Mouse (Mus musculus): ENCODE data around the gene Iqgap2. TPM values are rescaled to one million over a fixed set of nuclear protein-coding genes. Genes with fewer than 3 reads are reported as not detected.

Iqgap2 gene
- polyA plus RNA-seq, 2 experiments, result 10.5 to 12.7 TPM

DNA sequence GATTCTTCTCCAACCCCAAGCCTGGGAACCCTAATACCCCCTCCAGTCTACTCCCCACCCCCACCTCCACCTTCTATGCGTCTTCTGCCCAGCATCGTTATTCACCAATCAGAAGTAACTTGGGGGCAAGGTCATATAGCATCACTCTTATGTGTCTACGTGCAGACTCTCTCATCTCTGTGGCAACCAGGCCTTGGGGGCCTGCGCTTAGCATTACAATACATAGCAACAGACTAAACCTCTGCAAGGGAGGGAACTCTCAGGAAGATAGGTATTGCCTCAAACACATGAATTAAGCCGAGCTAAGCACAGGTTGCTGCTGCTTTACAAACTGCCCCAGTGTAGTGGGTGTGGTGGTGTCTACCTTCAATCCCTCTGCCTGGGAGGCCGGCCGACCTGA, 295.0 kb downstream of the Iqgap2 start:
- no peak for TF ChIP-seq POLR2A (IDR thresholded peaks at IDR 0.05; ENCODE audit: borderline replicate concordance, extremely low read depth, insufficient read depth, insufficient read length)
- Histone ChIP-seq H3K4me2 (replicated peaks; ENCODE audit: low read depth, low read length, severe bottlenecking) (no peak overlapping the region), H3K27me3 (ENCODE audit: control insufficient read depth, insufficient read depth, low read length) (no peaks in the 10 kb centered on the region), H3K36me3 (ENCODE audit: control insufficient read depth, insufficient read depth, low read length) (0 out of 2 replicates have a peak, but pooled peaks cover 6% of the 10 kb centered on the region), H3K9me3 (ENCODE audit: control insufficient read depth, low read length) (no peaks in the 10 kb centered on the region), H3K9ac (ENCODE audit: low read depth, low read length, severe bottlenecking) (no peak overlapping the region), H3K27ac (replicated peaks; ENCODE audit: low read depth, low read length) (no peak overlapping the region), H3K4me3 (replicated peaks; ENCODE audit: low read length) (no peak overlapping the region), H3K4me1 (ENCODE audit: control insufficient read depth, insufficient read depth, low read length) (no peaks in the 10 kb centered on the region)
- WGBS, result 82% methylated on average over 7 of the region's 7 CpGs
- DNase-seq (ENCODE audit: low spot score) (no peak), ATAC-seq (ENCODE audit: low FRiP score, low read depth) (no peak)

GRCm38 (mm10) chr13:95595921-95596320, 295.8 kb downstream of the Iqgap2 start:
- Histone ChIP-seq H3K36me3 (ENCODE audit: control insufficient read depth, insufficient read depth, low read length) (no peaks in the 10 kb centered on the region), H3K27me3 (ENCODE audit: control insufficient read depth, insufficient read depth, low read length) (no peaks in the 10 kb centered on the region), H3K27ac (replicated peaks; ENCODE audit: low read depth, low read length) (no peak overlapping the region), H3K9ac (ENCODE audit: low read depth, low read length, severe bottlenecking) (no peak overlapping the region), H3K4me1 (ENCODE audit: control insufficient read depth, insufficient read depth, low read length) (no peaks in the 10 kb centered on the region), H3K4me3 (replicated peaks; ENCODE audit: low read length) (no peak overlapping the region), H3K4me2 (replicated peaks; ENCODE audit: low read depth, low read length, severe bottlenecking) (no peak overlapping the region), H3K9me3 (ENCODE audit: control insufficient read depth, low read length) (no peaks in the 10 kb centered on the region)
- DNase-seq (ENCODE audit: low spot score) (no peak), ATAC-seq (ENCODE audit: low FRiP score, low read depth) (no peak)
- TF ChIP-seq POLR2A (IDR thresholded peaks at IDR 0.05; ENCODE audit: borderline replicate concordance, extremely low read depth, insufficient read depth, insufficient read length), result no peak
- 64% methylated on average over 5 of the region's 5 CpGs for WGBS

DNA sequence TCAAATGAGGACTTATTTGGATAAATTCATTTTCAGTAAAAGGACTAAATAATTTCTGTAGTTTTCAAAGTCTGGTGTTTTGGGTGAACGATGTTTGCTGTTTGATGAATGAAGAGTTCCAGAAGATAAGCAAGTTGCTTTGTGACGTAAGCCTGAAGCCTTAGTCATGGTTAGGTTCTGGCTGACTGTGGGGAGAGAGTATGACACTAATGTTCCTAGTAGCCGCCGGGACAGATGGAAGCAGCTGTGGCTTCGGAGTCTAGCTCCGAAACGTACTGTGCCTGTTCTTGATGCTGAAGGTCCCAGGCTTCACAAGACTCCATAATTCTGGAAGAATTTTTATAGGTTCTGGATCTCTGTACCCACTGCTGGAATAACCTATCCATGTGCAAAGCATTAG, 296.3 kb downstream of the Iqgap2 start:
- WGBS, result 68% methylated on average over 7 of the region's 7 CpGs
- H3K9ac ChIP-seq (ENCODE audit: low read depth, low read length, severe bottlenecking), result no peak overlapping the region

DNA sequence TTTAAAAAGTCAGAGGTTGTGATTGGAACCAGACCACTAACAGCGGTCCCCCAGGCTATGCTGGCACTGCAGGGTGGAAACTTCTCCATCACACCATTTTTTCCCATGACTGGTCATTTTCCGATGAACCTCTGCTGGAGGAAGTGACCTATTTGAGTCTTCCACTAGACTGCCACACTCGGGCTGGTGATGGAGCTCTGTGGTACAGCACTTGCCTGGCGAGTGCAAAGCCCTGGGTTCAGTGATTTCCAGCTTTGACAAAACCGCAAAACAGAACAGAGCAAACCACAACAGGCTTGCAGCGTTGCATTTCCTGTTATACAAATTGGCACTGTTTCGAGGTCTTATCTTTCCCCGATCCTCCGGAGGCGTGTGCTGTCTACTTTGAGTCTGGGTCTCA, 298.9 kb downstream of the Iqgap2 start:
- no peak overlapping the region for H3K4me2 ChIP-seq (replicated peaks; ENCODE audit: low read depth, low read length, severe bottlenecking)
- no peaks in the 10 kb centered on the region for H3K4me1 ChIP-seq (ENCODE audit: control insufficient read depth, insufficient read depth, low read length)
- H3K9me3 ChIP-seq (ENCODE audit: control insufficient read depth, low read length), result no peaks in the 10 kb centered on the region
- DNase-seq (ENCODE audit: low spot score), result no peak
- WGBS, result 57% methylated on average over 10 of the region's 10 CpGs
- H3K9ac ChIP-seq (ENCODE audit: low read depth, low read length, severe bottlenecking), result no peak overlapping the region
- no peak for TF ChIP-seq POLR2A (IDR thresholded peaks at IDR 0.05; ENCODE audit: borderline replicate concordance, extremely low read depth, insufficient read depth, insufficient read length)
- no peaks in the 10 kb centered on the region for H3K36me3 ChIP-seq (ENCODE audit: control insufficient read depth, insufficient read depth, low read length)
- H3K27ac ChIP-seq (replicated peaks; ENCODE audit: low read depth, low read length), result no peak overlapping the region
- H3K4me3 ChIP-seq (replicated peaks; ENCODE audit: low read length), result no peak overlapping the region
- no peak for ATAC-seq (ENCODE audit: low FRiP score, low read depth)
- H3K27me3 ChIP-seq (ENCODE audit: control insufficient read depth, insufficient read depth, low read length), result no peaks in the 10 kb centered on the region

More for the DNA sequence above, 296.3 kb downstream of the Iqgap2 start:
- H3K4me2 ChIP-seq (replicated peaks; ENCODE audit: low read depth, low read length, severe bottlenecking), result no peak overlapping the region
- no peaks in the 10 kb centered on the region for H3K4me1 ChIP-seq (ENCODE audit: control insufficient read depth, insufficient read depth, low read length)
- ATAC-seq (ENCODE audit: low FRiP score, low read depth) (no peak), DNase-seq (ENCODE audit: low spot score) (no peak)
- H3K27ac ChIP-seq (replicated peaks; ENCODE audit: low read depth, low read length), result no peak overlapping the region
- H3K27me3 ChIP-seq (ENCODE audit: control insufficient read depth, insufficient read depth, low read length), result no peaks in the 10 kb centered on the region
- H3K4me3 ChIP-seq (replicated peaks; ENCODE audit: low read length), result no peak overlapping the region
- H3K36me3 ChIP-seq (ENCODE audit: control insufficient read depth, insufficient read depth, low read length), result no peaks in the 10 kb centered on the region
- TF ChIP-seq POLR2A (IDR thresholded peaks at IDR 0.05; ENCODE audit: borderline replicate concordance, extremely low read depth, insufficient read depth, insufficient read length), result no peak
- no peaks in the 10 kb centered on the region for H3K9me3 ChIP-seq (ENCODE audit: control insufficient read depth, low read length)

- Histone ChIP-seq H3K36me3 (ENCODE audit: control insufficient read depth, insufficient read depth, low read length) (no peaks in the 10 kb centered on the region), H3K27me3 (ENCODE audit: control insufficient read depth, insufficient read depth, low read length) (no peaks in the 10 kb centered on the region), H3K4me2 (replicated peaks; ENCODE audit: low read depth, low read length, severe bottlenecking) (no peak overlapping the region), H3K27ac (replicated peaks; ENCODE audit: low read depth, low read length) (no peak overlapping the region), H3K4me3 (replicated peaks; ENCODE audit: low read length) (no peak overlapping the region), H3K4me1 (ENCODE audit: control insufficient read depth, insufficient read depth, low read length) (no peaks in the 10 kb centered on the region), H3K9me3 (ENCODE audit: control insufficient read depth, low read length) (no peaks in the 10 kb centered on the region), H3K9ac (ENCODE audit: low read depth, low read length, severe bottlenecking) (no peak overlapping the region)
- DNase-seq (ENCODE audit: low spot score) (no peak), ATAC-seq (ENCODE audit: low FRiP score, low read depth) (no peak)
- WGBS, result 82% methylated on average over 3 of the region's 3 CpGs
- no peak for TF ChIP-seq POLR2A (IDR thresholded peaks at IDR 0.05; ENCODE audit: borderline replicate concordance, extremely low read depth, insufficient read depth, insufficient read length)
Measured at GRCm38 (mm10) chr13:95591606-95592005, 300.1 kb downstream of the Iqgap2 start.

DNA sequence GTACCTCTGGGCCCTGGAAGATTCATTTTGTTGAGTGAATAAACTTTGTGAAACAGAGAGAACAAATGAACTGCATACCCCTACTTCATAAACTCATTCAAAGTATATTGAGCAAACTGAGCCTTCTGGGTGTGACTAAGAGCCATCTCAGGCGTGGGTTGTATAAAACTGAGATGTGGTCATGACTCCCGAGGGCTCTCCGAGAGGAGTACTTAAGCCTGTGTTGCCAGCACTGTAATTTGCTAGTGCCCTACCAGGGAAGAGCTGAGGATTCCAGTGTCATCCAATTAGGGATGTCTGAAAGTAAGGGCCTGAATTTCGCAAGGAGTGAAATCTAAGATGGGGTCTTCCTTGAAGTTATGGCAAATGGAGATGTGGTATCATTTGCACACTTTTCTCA, 304.1 kb downstream of the Iqgap2 start:
- H3K27ac ChIP-seq (replicated peaks; ENCODE audit: low read depth, low read length), result no peak overlapping the region
- 88% methylated on average over 4 of the region's 4 CpGs for WGBS
- no peak for DNase-seq (ENCODE audit: low spot score)
- no peaks in the 10 kb centered on the region for H3K36me3 ChIP-seq (ENCODE audit: control insufficient read depth, insufficient read depth, low read length)
- H3K9ac ChIP-seq (ENCODE audit: low read depth, low read length, severe bottlenecking), result no peak overlapping the region
- no peak for ATAC-seq (ENCODE audit: low FRiP score, low read depth)
- TF ChIP-seq POLR2A (IDR thresholded peaks at IDR 0.05; ENCODE audit: borderline replicate concordance, extremely low read depth, insufficient read depth, insufficient read length), result no peak
- no peak overlapping the region for H3K4me3 ChIP-seq (replicated peaks; ENCODE audit: low read length)
- H3K4me2 ChIP-seq (replicated peaks; ENCODE audit: low read depth, low read length, severe bottlenecking), result no peak overlapping the region
- no peaks in the 10 kb centered on the region for H3K27me3 ChIP-seq (ENCODE audit: control insufficient read depth, insufficient read depth, low read length)
- H3K4me1 ChIP-seq (ENCODE audit: control insufficient read depth, insufficient read depth, low read length), result peaks cover 4% of the 10 kb centered on the region; the same call in 1 of the 2 replicates
- H3K9me3 ChIP-seq (ENCODE audit: control insufficient read depth, low read length), result no peaks in the 10 kb centered on the region
